Mouse (Mus musculus) left cerebral cortex, postnatal 14 days (tissue): ENCODE measurements around the gene Ppp2r2c. TPM values are rescaled to one million over a fixed set of nuclear protein-coding genes. Genes with fewer than 3 reads are reported as not detected.

ENCODE experiments used
- DNase-seq, 2 experiments: peaks; one replicate each; pipeline ENCODE4 v3.0.0; 2021 to 2022; ENCODE audit warnings: low spot score in 2 of 2, mixed read lengths in 1 of 2
- intact Hi-C: fragments of 180-260 bp; cut with DNase I; formaldehyde crosslinking; loops from one replicate; pipeline ENCODE4 v1.15.1; 2025
- total RNA-seq, 2 experiments: library from RNA; stranded (reverse); gene quantifications; 2 replicates each; pipeline ENCODE4 v1.2.3; 2021

The Ppp2r2c gene
- total RNA-seq, 2 experiments from 2014 or later: 455 to 479 TPM

GRCm38 (mm10) chr5:36893263-36893662, 24.9 kb downstream of the Ppp2r2c start:
- DNase-seq: peak; percentile 77 to 87
- intact Hi-C loops: no loop called here

GRCm38 (mm10) chr5:36894070-36894469, 25.8 kb downstream of the Ppp2r2c start:
- no peak for DNase-seq
- intact Hi-C loops: no loop called here

GRCm38 (mm10) chr5:36894604-36895368, 26.5 kb downstream of the Ppp2r2c start:
- DNase-seq: no peak

GRCm38 (mm10) chr5:36895621-36896573, 27.6 kb downstream of the Ppp2r2c start:
- intact Hi-C loops: no loop called here
- no peak for DNase-seq

More at GRCm38 (mm10) chr5:36894604-36895368, 26.5 kb downstream of the Ppp2r2c start:
- intact Hi-C loops: no loop called here

GRCm38 (mm10) chr5:36897999-36898398, 29.7 kb downstream of the Ppp2r2c start:
- intact Hi-C loops: no loop called here
- no peak for DNase-seq

GRCm38 (mm10) chr5:36898415-36899109, 30.2 kb downstream of the Ppp2r2c start:
- no peak for DNase-seq
- intact Hi-C loops: no loop called here

- no peak for DNase-seq
- intact Hi-C loops: no loop called here
These were observed 31.1 kb downstream of the Ppp2r2c start for GRCm38 (mm10) chr5:36899392-36899791.

GRCm38 (mm10) chr5:36900189-36900619, 31.9 kb downstream of the Ppp2r2c start:
- intact Hi-C loops: no loop called here
- no peak for DNase-seq

- intact Hi-C loops: no loop called here
These were observed 34.5 kb downstream of the Ppp2r2c start for GRCm38 (mm10) chr5:36902807-36903206.

GRCm38 (mm10) chr5:36904131-36904530, 35.8 kb downstream of the Ppp2r2c start:
- DNase-seq: no peak
- intact Hi-C loops: no loop called here

More at GRCm38 (mm10) chr5:36902807-36903206, 34.5 kb downstream of the Ppp2r2c start:
- no peak for DNase-seq

GRCm38 (mm10) chr5:36904703-36905102, 36.4 kb downstream of the Ppp2r2c start:
- intact Hi-C loops: no loop called here
- DNase-seq: no peak

- DNase-seq: no peak
- intact Hi-C loops: no loop called here
These were observed 36.9 kb downstream of the Ppp2r2c start for GRCm38 (mm10) chr5:36905216-36905615.

GRCm38 (mm10) chr5:36907695-36908094, 39.4 kb downstream of the Ppp2r2c start:
- no peak for DNase-seq
- intact Hi-C loops: no loop called here

GRCm38 (mm10) chr5:36909545-36909944, 41.2 kb downstream of the Ppp2r2c start:
- intact Hi-C loops: no loop called here
- no peak for DNase-seq

GRCm38 (mm10) chr5:36910980-36911379, 42.7 kb downstream of the Ppp2r2c start:
- DNase-seq: no peak
- intact Hi-C loops: no loop called here

- no peak for DNase-seq
- intact Hi-C loops: no loop called here
These were observed 43.5 kb downstream of the Ppp2r2c start for GRCm38 (mm10) chr5:36911759-36912352.

GRCm38 (mm10) chr5:36912602-36913310, 44.4 kb downstream of the Ppp2r2c start:
- DNase-seq: no peak
- intact Hi-C loops: no loop called here

- DNase-seq: no peak
- intact Hi-C loops: no loop called here
These were observed 46.9 kb downstream of the Ppp2r2c start for GRCm38 (mm10) chr5:36915256-36915655.

GRCm38 (mm10) chr5:36916581-36916980, 48.3 kb downstream of the Ppp2r2c start:
- intact Hi-C loops: no loop called here
- DNase-seq: no peak
